Mouse (Mus musculus) neural tube, postnatal 0 days (tissue): ENCODE measurements around the gene Rbm10. TPM values are rescaled to one million over a fixed set of nuclear protein-coding genes. Genes with fewer than 3 reads are reported as not detected.

ENCODE experiments used
- polyA plus RNA-seq: library from polyadenylated mRNA; unstranded; fragments of >200 nt; fragmentation: Nextera tagmentation; extraction: Ambion mirVana; gene quantifications from 2 replicates; pipeline ENCODE4 v1.2.1, GENCODE M21; 2015

The Rbm10 gene
- 24.4 and 28.2 TPM in 2 replicates for polyA plus RNA-seq

DNA sequence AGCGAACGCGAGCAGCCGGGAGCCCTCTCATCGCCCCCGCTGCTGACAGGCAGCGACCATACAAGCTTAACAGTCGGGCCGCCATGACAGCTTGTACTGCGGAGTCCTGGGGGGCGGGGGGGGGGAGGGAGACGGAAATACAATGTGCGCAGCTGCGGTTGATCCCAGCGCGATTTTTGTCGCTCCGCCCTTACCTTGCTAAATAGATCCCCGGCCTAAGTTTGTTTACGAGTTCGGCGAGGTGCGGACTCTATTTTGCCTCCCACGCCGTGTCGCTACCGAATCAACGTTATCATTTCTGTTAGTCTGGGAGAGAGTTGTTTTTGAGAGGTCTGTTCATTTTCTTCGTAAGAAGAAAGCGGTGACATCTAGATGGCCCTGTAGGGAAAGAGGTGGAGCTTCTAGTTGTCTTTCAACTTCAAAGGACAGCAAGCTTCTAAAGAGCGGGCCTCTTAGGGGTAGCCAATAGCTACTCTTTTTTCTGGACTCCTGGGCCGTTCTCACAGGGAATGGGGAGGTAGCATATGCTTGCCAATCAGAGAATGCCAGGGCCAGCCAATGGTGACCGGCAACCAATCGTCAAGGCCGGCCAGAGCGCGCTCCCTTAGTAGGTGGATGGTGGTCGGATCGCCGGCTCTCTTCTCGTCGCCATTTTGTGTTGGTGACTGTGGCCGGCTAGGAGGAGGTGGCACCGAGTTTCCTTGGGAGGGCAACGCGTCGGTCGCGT, at the start of gene Rbm10, which contains the start of gene Ndufb11:
Gene Rbm10 (plus strand): TSS at position 328 of the 727 bp plus-strand sequence.
Gene Ndufb11 (minus strand): TSS at position 444 of the 727 bp plus-strand sequence.

GRCm38 (mm10) chrX:20658026-20658652, 40.8 kb downstream of the Rbm10 start, which contains the start of gene Uba1:
Gene Uba1, plus strand, starts transcription at chrX:20658326.

GRCm38 (mm10) chrX:20687519-20688067, 70.3 kb downstream of the Rbm10 start, which contains the start of gene Cdk16:
Gene Cdk16, plus strand, starts transcription at chrX:20687954.

Other genes with a start within 250 kb of the Rbm10 start
- 2.0 and 2.2 TPM in 2 replicates for gene Jade3, start 191.8 kb upstream of the Rbm10 start, polyA plus RNA-seq
- 1.1 and 1.3 TPM in 2 replicates for gene Rgn, start 67.7 kb upstream of the Rbm10 start, polyA plus RNA-seq
- 340 and 368 TPM in 2 replicates for gene Ndufb11, start 116 bp downstream of the Rbm10 start, polyA plus RNA-seq
- 206 and 223 TPM in 2 replicates for gene Uba1, start 40.8 kb downstream of the Rbm10 start, polyA plus RNA-seq
- gene Cdk16, start 70.5 kb downstream of the Rbm10 start, polyA plus RNA-seq = 177 and 191 TPM in 2 replicates
- 49.0 and 63.9 TPM in 2 replicates for gene Usp11, start 86.4 kb downstream of the Rbm10 start, polyA plus RNA-seq
- gene Araf, start 180.3 kb downstream of the Rbm10 start, polyA plus RNA-seq = 372 and 407 TPM in 2 replicates